Mouse (Mus musculus) heart, embryonic 11.5 days (tissue): Measurements from ENCODE around the gene Mgmt. TPM values are rescaled to one million over a fixed set of nuclear protein-coding genes. Genes with fewer than 3 reads are reported as not detected.
A peak's percentile ranks its signal among the peaks of the same experiment; 100 is the strongest.

Source experiments
- ATAC-seq: fragments of 200-750 bp; cut with Nextera tagmentation; replicated peaks from 2 replicates; pipeline ENCODE4 v1.8.0; 2017; ENCODE audit warnings: moderate library complexity; ENCODE audit not compliant: insufficient number of reproducible peaks, low FRiP score, low TSS enrichment
- H3K27ac ChIP-seq: fragments of 300-500 bp; sonication (generic); 2 replicates; pipeline ENCODE4 v1.5.1; 2014; ENCODE audit warnings: mild to moderate bottlenecking, low read depth, low read length
- H3K27me3 ChIP-seq: fragments of 300-500 bp; sonication (generic); 2 replicates; pipeline ENCODE4 v1.6.1; 2014; ENCODE audit warnings: mild to moderate bottlenecking, low read length, mixed read lengths; ENCODE audit not compliant: control insufficient read depth, insufficient read depth
- H3K36me3 ChIP-seq: fragments of 300-500 bp; sonication (generic); 2 replicates; pipeline ENCODE4 v1.6.1; 2014; ENCODE audit warnings: mild to moderate bottlenecking, low read length, moderate library complexity, mixed read lengths; ENCODE audit not compliant: control insufficient read depth, insufficient read depth
- H3K4me1 ChIP-seq: fragments of 300-500 bp; sonication (generic); 2 replicates; pipeline ENCODE4 v1.6.1; 2014; ENCODE audit warnings: low read length; ENCODE audit not compliant: control insufficient read depth, insufficient read depth
- H3K4me2 ChIP-seq: fragments of 300-500 bp; sonication (generic); 2 replicates; pipeline ENCODE4 v1.6.1; 2014; ENCODE audit warnings: mild to moderate bottlenecking, moderate library complexity
- H3K4me3 ChIP-seq: fragments of 300-500 bp; sonication (generic); 2 replicates; pipeline ENCODE4 v1.5.1; 2014; ENCODE audit warnings: low read depth, low read length
- H3K9ac ChIP-seq: fragments of 300-500 bp; sonication (generic); 2 replicates; pipeline ENCODE4 v1.6.1; 2014; ENCODE audit warnings: mild to moderate bottlenecking, low read depth, low read length, moderate library complexity
- H3K9me3 ChIP-seq: fragments of 300-500 bp; sonication (generic); replicated peaks from 2 replicates; pipeline ENCODE4 v1.6.1; 2016; ENCODE audit warnings: low read length; ENCODE audit not compliant: control insufficient read depth
- WGBS: fragments of 180-500 bp; shearing (Covaris S2); extraction: QIAGEN DNeasy Blood & Tissue Kit; methylation state at CpG from one replicate; pipeline ENCODE4 v1.1.7; 2014; ENCODE audit not compliant: insufficient replicate concordance; 5-methylcytosine and 5-hydroxymethylcytosine counted together
- polyA plus RNA-seq: library from polyadenylated mRNA; unstranded; fragments of >200 nt; fragmentation: Nextera tagmentation; extraction: Ambion mirVana; gene quantifications from 2 replicates; pipeline ENCODE4 v1.2.1, GENCODE M21; 2014

The Mgmt gene
- polyA plus RNA-seq, 1 experiment from 2014 or later, result 5.6 TPM

- Histone ChIP-seq H3K4me2 (no peak overlapping the region), H3K9me3 (no peaks in the 10 kb centered on the region), H3K4me1 (peaks cover 9% of the 10 kb centered on the region; the same call in 1 of the 2 replicates), H3K27me3 (no peaks in the 10 kb centered on the region), H3K4me3 (no peak overlapping the region), H3K36me3 (no peaks in the 10 kb centered on the region), H3K9ac (no peak overlapping the region), H3K27ac (no peak overlapping the region)
- 51% methylated on average over 6 of the region's 6 CpGs for WGBS
- no peak for ATAC-seq
These were observed 27.8 kb downstream of the Mgmt start for GRCm38 (mm10) chr7:136922230-136922629.

DNA sequence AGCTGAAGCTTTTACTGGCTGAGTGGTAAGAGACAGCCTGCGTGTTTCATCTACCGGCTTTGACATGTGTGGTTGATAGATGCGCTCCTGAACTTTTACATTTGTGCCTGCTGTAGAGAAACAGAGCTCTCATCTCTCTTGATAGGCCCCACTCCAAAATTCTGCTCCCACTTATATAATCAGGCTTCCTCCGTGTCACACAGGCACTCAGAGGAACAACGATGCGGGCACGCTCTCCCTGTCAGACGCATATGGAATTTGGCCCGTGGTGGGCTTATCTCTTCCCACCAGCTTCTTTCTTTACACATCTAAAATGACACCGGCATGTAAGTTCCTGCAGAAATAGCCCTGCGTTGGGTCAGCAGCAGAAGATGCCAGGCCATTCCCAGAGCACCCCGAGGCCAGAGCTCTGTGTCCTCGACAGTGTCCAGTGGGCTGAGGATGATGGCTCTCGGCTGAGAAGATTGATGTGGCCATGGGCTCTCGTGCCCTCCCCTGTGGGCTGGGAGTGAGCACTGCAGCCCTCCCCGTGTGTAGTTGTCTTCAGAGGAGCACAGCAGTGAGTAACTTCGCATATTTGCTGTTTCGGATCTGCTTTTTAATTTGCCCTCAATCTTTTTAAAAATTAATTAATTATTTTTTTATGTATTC is 30.3 kb downstream of the Mgmt start:
- Histone ChIP-seq H3K4me3 (no peak overlapping the region), H3K9me3 (no peaks in the 10 kb centered on the region), H3K9ac (no peak overlapping the region), H3K4me2 (peak overlapping the region; percentile 51), H3K27ac (no peak overlapping the region), H3K27me3 (peaks cover 3% of the 10 kb centered on the region; the same call in 1 of the 2 replicates), H3K36me3 (no peaks in the 10 kb centered on the region), H3K4me1 (peaks cover 9% of the 10 kb centered on the region; the same call in 1 of the 2 replicates)
- no peak for ATAC-seq
- 23% methylated on average over 18 of the region's 18 CpGs for WGBS

- Histone ChIP-seq H3K27me3 (peaks cover 3% of the 10 kb centered on the region; the same call in 1 of the 2 replicates), H3K4me2 (no peak overlapping the region), H3K9ac (no peak overlapping the region), H3K27ac (no peak overlapping the region), H3K9me3 (no peaks in the 10 kb centered on the region), H3K4me3 (no peak overlapping the region), H3K36me3 (no peaks in the 10 kb centered on the region), H3K4me1 (peaks cover 12% of the 10 kb centered on the region; the same call in 1 of the 2 replicates)
- 73% methylated on average over 9 of the region's 9 CpGs for WGBS
- ATAC-seq, result no peak
These were observed 31.8 kb downstream of the Mgmt start for GRCm38 (mm10) chr7:136926178-136926577.

DNA sequence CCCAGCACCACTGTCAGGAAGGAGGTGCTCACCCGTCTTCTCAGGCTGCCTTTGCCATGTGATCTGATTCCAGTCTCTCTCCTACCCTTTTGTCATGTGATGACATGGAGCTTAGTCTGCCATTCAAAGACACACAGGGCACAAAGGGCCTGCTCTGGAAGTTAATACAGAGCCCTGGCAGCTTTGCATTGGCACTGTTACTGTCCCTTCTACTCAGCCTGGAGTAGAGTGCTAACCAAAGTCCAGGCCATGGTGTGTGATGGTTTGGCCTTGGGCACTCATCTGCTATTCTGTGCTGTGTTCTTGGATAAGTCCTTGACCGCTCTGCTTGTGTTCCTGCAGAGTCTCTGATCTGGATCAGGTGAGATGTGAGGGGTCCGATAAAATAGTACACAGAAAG is 36.0 kb downstream of the Mgmt start:
- Histone ChIP-seq H3K4me3 (no peak overlapping the region), H3K9ac (no peak overlapping the region), H3K9me3 (no peaks in the 10 kb centered on the region), H3K36me3 (no peaks in the 10 kb centered on the region), H3K4me1 (0 out of 2 replicates have a peak, but pooled peaks cover 3% of the 10 kb centered on the region), H3K27me3 (peaks cover 3% of the 10 kb centered on the region; the same call in 1 of the 2 replicates), H3K27ac (no peak overlapping the region), H3K4me2 (no peak overlapping the region)
- 69% methylated on average over 3 of the region's 3 CpGs for WGBS
- no peak for ATAC-seq

DNA sequence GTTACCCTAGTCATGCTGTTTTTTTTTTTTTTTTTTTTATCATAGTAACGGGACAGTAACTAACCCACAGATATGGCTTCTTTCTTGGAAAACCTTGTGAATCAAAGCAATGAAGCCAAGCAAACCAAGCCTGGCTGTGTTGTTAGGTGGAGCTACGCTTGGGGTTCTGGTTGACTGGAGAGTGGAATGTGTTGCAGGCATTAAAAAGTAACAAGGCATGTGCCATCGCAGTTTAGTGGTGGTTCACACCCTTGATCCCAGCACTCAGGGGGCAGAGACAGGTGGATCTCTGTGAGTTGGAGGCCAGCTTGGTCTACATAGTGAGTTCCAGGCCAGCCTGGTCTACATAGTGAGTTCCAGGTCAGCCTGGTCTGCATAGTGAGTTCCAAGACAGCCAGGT is 39.0 kb downstream of the Mgmt start:
- Histone ChIP-seq H3K27ac (no peak overlapping the region), H3K4me1 (0 out of 2 replicates have a peak, but pooled peaks cover 3% of the 10 kb centered on the region), H3K36me3 (no peaks in the 10 kb centered on the region), H3K9ac (no peak overlapping the region), H3K4me3 (no peak overlapping the region), H3K9me3 (no peaks in the 10 kb centered on the region), H3K27me3 (peaks cover 3% of the 10 kb centered on the region; the same call in 1 of the 2 replicates), H3K4me2 (no peak overlapping the region)
- ATAC-seq, result no peak
- WGBS, result 80% methylated on average over 3 of the region's 3 CpGs

- Histone ChIP-seq H3K4me2 (no peak overlapping the region), H3K4me3 (no peak overlapping the region), H3K9me3 (no peaks in the 10 kb centered on the region), H3K27me3 (no peaks in the 10 kb centered on the region), H3K4me1 (0 out of 2 replicates have a peak, but pooled peaks cover 3% of the 10 kb centered on the region), H3K9ac (no peak overlapping the region), H3K36me3 (no peaks in the 10 kb centered on the region), H3K27ac (no peak overlapping the region)
- ATAC-seq, result no peak
- 89% methylated on average over 5 of the region's 5 CpGs for WGBS
These were observed 39.9 kb downstream of the Mgmt start for GRCm38 (mm10) chr7:136934336-136934735.

DNA sequence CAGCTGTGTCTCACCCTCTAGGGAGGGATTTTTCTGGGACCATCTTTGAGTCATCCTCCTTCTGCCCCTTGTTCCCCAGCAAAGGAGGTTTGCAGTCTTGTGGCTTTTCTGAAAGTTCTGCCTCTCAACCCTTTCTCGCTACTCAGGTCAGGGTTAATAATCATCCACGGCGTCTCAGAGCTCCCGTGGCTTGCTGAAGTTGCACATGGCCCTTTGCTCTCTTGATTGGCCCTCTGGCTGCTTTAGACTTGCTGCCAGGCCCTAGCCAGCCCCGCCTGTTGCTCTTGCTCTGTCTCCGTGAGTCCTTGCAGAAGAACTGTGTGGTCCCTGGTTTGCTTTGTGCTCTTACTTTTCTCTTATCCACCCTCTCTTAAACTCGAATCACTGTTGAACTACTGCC is 40.4 kb downstream of the Mgmt start:
- Histone ChIP-seq H3K4me3 (no peak overlapping the region), H3K4me1 (0 out of 2 replicates have a peak, but pooled peaks cover 3% of the 10 kb centered on the region), H3K9ac (no peak overlapping the region), H3K27ac (no peak overlapping the region), H3K4me2 (no peak overlapping the region), H3K36me3 (no peaks in the 10 kb centered on the region), H3K27me3 (no peaks in the 10 kb centered on the region), H3K9me3 (no peaks in the 10 kb centered on the region)
- WGBS, result 81% methylated on average over 7 of the region's 7 CpGs
- no peak for ATAC-seq

GRCm38 (mm10) chr7:136938371-136938770 is 44.0 kb downstream of the Mgmt start:
- Histone ChIP-seq H3K27me3 (no peaks in the 10 kb centered on the region), H3K4me1 (no peaks in the 10 kb centered on the region), H3K4me2 (no peak overlapping the region), H3K9me3 (no peaks in the 10 kb centered on the region), H3K36me3 (no peaks in the 10 kb centered on the region), H3K27ac (no peak overlapping the region), H3K9ac (no peak overlapping the region), H3K4me3 (no peak overlapping the region)
- WGBS, result 84% methylated on average over 4 of the region's 4 CpGs
- ATAC-seq, result no peak

DNA sequence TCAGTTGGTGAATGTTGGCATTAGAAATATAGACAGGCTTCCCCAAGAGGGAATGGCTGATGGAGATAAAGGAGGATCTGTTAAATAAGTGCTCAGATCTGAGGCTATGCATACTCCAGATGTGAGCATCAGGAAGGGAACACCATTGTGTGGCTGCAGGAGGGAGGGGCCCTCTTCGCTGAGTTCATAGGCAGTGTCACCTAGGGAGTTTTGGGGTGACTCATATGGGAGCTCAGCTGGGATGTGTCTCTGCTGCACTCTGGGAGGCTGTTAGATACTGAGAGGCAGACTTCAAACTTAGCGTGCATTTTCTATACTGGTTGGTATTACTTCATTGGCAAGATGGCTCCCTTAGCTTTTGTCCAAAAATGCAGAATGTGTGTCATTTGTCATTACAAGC is 48.0 kb downstream of the Mgmt start:
- no peak overlapping the region for H3K4me3 ChIP-seq
- no peak overlapping the region for H3K9ac ChIP-seq
- no peak for ATAC-seq
- no peaks in the 10 kb centered on the region for H3K9me3 ChIP-seq
- H3K27me3 ChIP-seq, result no peaks in the 10 kb centered on the region
- H3K4me2 ChIP-seq, result no peak overlapping the region
- no peaks in the 10 kb centered on the region for H3K36me3 ChIP-seq
- no peak overlapping the region for H3K27ac ChIP-seq
- peaks cover 2% of the 10 kb centered on the region; the same call in 1 of the 2 replicates for H3K4me1 ChIP-seq
- whole genome bisulfite sequencing, result 93% methylated on average over 2 of the region's 2 CpGs
